Mouse (Mus musculus): Measurements from ENCODE around the gene Rab5if.
"Not testable (repeated sequence)": the region's sequence is repeated elsewhere in the genome, so short reads cannot be mapped to it uniquely, and the experiment has no call there.

Rab5if gene

GRCm38 (mm10) chr2:156862772-156863486 is at the start of gene Rab5if:
Gene Rab5if, plus strand, starts transcription at chr2:156863128.
- peak; percentile 96 to 97 for DNase-seq (ENCODE audit: low spot score in 2 of 2)

GRCm38 (mm10) chr2:156814344-156814801 is 48.6 kb upstream of the Rab5if start:
- no peak for DNase-seq (ENCODE audit: low spot score in 2 of 2)

- no peak for DNase-seq (ENCODE audit: low spot score in 2 of 2)
These were observed 48.0 kb upstream of the Rab5if start for GRCm38 (mm10) chr2:156814893-156815292.

GRCm38 (mm10) chr2:156815412-156815811 is 47.5 kb upstream of the Rab5if start:
- DNase-seq (ENCODE audit: low spot score in 2 of 2) = no peak

- no peak for DNase-seq (ENCODE audit: low spot score in 2 of 2)
These were observed 46.8 kb upstream of the Rab5if start for GRCm38 (mm10) chr2:156816116-156816515.

GRCm38 (mm10) chr2:156825128-156825527 is 37.8 kb upstream of the Rab5if start:
- not testable (repeated sequence) for DNase-seq (ENCODE audit: low spot score in 2 of 2)

- DNase-seq (ENCODE audit: low spot score in 2 of 2) = no peak
These were observed 28.6 kb upstream of the Rab5if start for GRCm38 (mm10) chr2:156834336-156834735.

- no peak for DNase-seq (ENCODE audit: low spot score in 2 of 2)
These were observed 24.1 kb upstream of the Rab5if start for GRCm38 (mm10) chr2:156838839-156839238.

- DNase-seq (ENCODE audit: low spot score in 2 of 2) = peak; percentile 23 to 64
These were observed 23.4 kb upstream of the Rab5if start, which contains the start of gene Tgif2 for GRCm38 (mm10) chr2:156839319-156840191. Gene Tgif2, plus strand, starts transcription at chr2:156840007.

- DNase-seq (ENCODE audit: low spot score in 2 of 2) = no peak
These were observed 22.5 kb upstream of the Rab5if start for GRCm38 (mm10) chr2:156840301-156841027.

- peak; percentile 33 to 41 for DNase-seq (ENCODE audit: low spot score in 2 of 2)
These were observed 21.7 kb upstream of the Rab5if start for GRCm38 (mm10) chr2:156841028-156841840.

- DNase-seq (ENCODE audit: low spot score in 2 of 2) = peak in 1 of 2 experiments; percentile 31
These were observed 20.9 kb upstream of the Rab5if start for GRCm38 (mm10) chr2:156841841-156842706.

GRCm38 (mm10) chr2:156842711-156843110 is 20.2 kb upstream of the Rab5if start:
- DNase-seq (ENCODE audit: low spot score in 2 of 2) = no peak

- DNase-seq (ENCODE audit: low spot score in 2 of 2) = no peak
These were observed 19.6 kb upstream of the Rab5if start for GRCm38 (mm10) chr2:156843331-156843730.

- DNase-seq (ENCODE audit: low spot score in 2 of 2) = no peak
These were observed 18.2 kb upstream of the Rab5if start for GRCm38 (mm10) chr2:156844715-156845114.

- no peak for DNase-seq (ENCODE audit: low spot score in 2 of 2)
These were observed 15.3 kb upstream of the Rab5if start for GRCm38 (mm10) chr2:156847653-156848052.

GRCm38 (mm10) chr2:156848526-156849182 is 14.3 kb upstream of the Rab5if start:
- DNase-seq (ENCODE audit: low spot score in 2 of 2) = no peak

GRCm38 (mm10) chr2:156850505-156850904 is 12.4 kb upstream of the Rab5if start:
- DNase-seq (ENCODE audit: low spot score in 2 of 2) = no peak

- not testable (repeated sequence) for DNase-seq (ENCODE audit: low spot score in 2 of 2)
These were observed 9.3 kb upstream of the Rab5if start for GRCm38 (mm10) chr2:156853584-156853983.

All from heart, adult 9 months (tissue).